Mouse (Mus musculus): ENCODE measurements around the gene Arhgdib. TPM values are rescaled to one million over a fixed set of nuclear protein-coding genes. Genes with fewer than 3 reads are reported as not detected.

Gene Arhgdib
- total RNA-seq, 4 experiments from 2014 or later, result 19.6 to 27.6 (median 22.0) TPM

GRCm38 (mm10) chr6:136952930-136953329 lies 11.2 kb upstream of the Arhgdib start:
- DNase-seq (ENCODE audit: low spot score), result no peak

- no peak for DNase-seq (ENCODE audit: low spot score)
These were observed 8.5 kb upstream of the Arhgdib start for GRCm38 (mm10) chr6:136950171-136950570.

GRCm38 (mm10) chr6:136947716-136948115 lies 6.0 kb upstream of the Arhgdib start:
- no peak for DNase-seq (ENCODE audit: low spot score)

- no peak for DNase-seq (ENCODE audit: low spot score)
These were observed 5.2 kb upstream of the Arhgdib start for GRCm38 (mm10) chr6:136946943-136947342.

- no peak for DNase-seq (ENCODE audit: low spot score)
These were observed 4.5 kb upstream of the Arhgdib start for GRCm38 (mm10) chr6:136946241-136946640.

GRCm38 (mm10) chr6:136944511-136944910 lies 2.8 kb upstream of the Arhgdib start:
- no peak for DNase-seq (ENCODE audit: low spot score)

- DNase-seq (ENCODE audit: low spot score), result no peak
These were observed 1.7 kb upstream of the Arhgdib start for GRCm38 (mm10) chr6:136943392-136943791.

- DNase-seq (ENCODE audit: low spot score), result no peak
These were observed 581 bp upstream of the Arhgdib start for GRCm38 (mm10) chr6:136942280-136942679.

- DNase-seq (ENCODE audit: low spot score), result peak; percentile 34
These were observed 1.3 kb downstream of the Arhgdib start for GRCm38 (mm10) chr6:136940188-136940960.

GRCm38 (mm10) chr6:136939326-136940187 lies 2.1 kb downstream of the Arhgdib start:
- DNase-seq (ENCODE audit: low spot score), result no peak

GRCm38 (mm10) chr6:136938331-136939126 lies 3.2 kb downstream of the Arhgdib start:
- peak; percentile 29 for DNase-seq (ENCODE audit: low spot score)

GRCm38 (mm10) chr6:136937117-136937516 lies 4.6 kb downstream of the Arhgdib start:
- DNase-seq (ENCODE audit: low spot score), result no peak

GRCm38 (mm10) chr6:136936361-136936760 lies 5.3 kb downstream of the Arhgdib start:
- no peak for DNase-seq (ENCODE audit: low spot score)

- no peak for DNase-seq (ENCODE audit: low spot score)
These were observed 6.5 kb downstream of the Arhgdib start for GRCm38 (mm10) chr6:136935233-136935632.

- no peak for DNase-seq (ENCODE audit: low spot score)
These were observed 7.6 kb downstream of the Arhgdib start for GRCm38 (mm10) chr6:136934068-136934467.

- no peak for DNase-seq (ENCODE audit: low spot score)
These were observed 10.5 kb downstream of the Arhgdib start for GRCm38 (mm10) chr6:136931246-136931645.

GRCm38 (mm10) chr6:136930677-136931076 lies 11.0 kb downstream of the Arhgdib start:
- peak; percentile 72 for DNase-seq (ENCODE audit: low spot score)

- no peak for DNase-seq (ENCODE audit: low spot score)
These were observed 14.1 kb downstream of the Arhgdib start for GRCm38 (mm10) chr6:136927626-136928025.

- no peak for DNase-seq (ENCODE audit: low spot score)
These were observed 16.6 kb downstream of the Arhgdib start for GRCm38 (mm10) chr6:136925049-136925448.

GRCm38 (mm10) chr6:136923532-136923931 lies 18.2 kb downstream of the Arhgdib start, which contains the start of gene Pde6h:
Gene Pde6h (plus strand): TSS chr6:136923832.
- DNase-seq (ENCODE audit: low spot score), result no peak

GRCm38 (mm10) chr6:136922871-136923270 lies 18.8 kb downstream of the Arhgdib start:
- DNase-seq (ENCODE audit: low spot score), result no peak

- no peak for DNase-seq (ENCODE audit: low spot score)
These were observed 19.6 kb downstream of the Arhgdib start, which contains the start of gene Erp27 for GRCm38 (mm10) chr6:136922080-136922479. Gene Erp27 (minus strand): TSS chr6:136922180.
